Mouse (Mus musculus) ES-Bruce4 (cell line): ENCODE measurements around the gene Gm17655. TPM values are rescaled to one million over a fixed set of nuclear protein-coding genes. Genes with fewer than 3 reads are reported as not detected.
"Not testable (repeated sequence)": the region's sequence is repeated elsewhere in the genome, so short reads cannot be mapped to it uniquely, and the experiment has no call there.

Experiments
- H3K27ac ChIP-seq: 2 replicates; pipeline ENCODE4 v1.5.1; 2012; ENCODE audit warnings: low read length, inconsistent platforms; ENCODE audit not compliant: insufficient read depth
- H3K27me3 ChIP-seq: 2 replicates; pipeline ENCODE4 v1.6.1; 2012; ENCODE audit warnings: mild to moderate bottlenecking, low read length, inconsistent platforms; ENCODE audit not compliant: control insufficient read depth, poor library complexity, insufficient read depth, severe bottlenecking
- H3K36me3 ChIP-seq: 2 replicates; pipeline ENCODE4 v1.6.1; 2012; ENCODE audit warnings: inconsistent platforms, mild to moderate bottlenecking, low read length, moderate library complexity; ENCODE audit not compliant: control insufficient read depth, poor library complexity, insufficient read depth, severe bottlenecking
- H3K4me1 ChIP-seq: one replicate; pipeline ENCODE4 v1.8.1; 2011; ENCODE audit warnings: low read length; ENCODE audit not compliant: control insufficient read depth, insufficient read depth
- H3K4me3 ChIP-seq: 2 replicates; pipeline ENCODE4 v1.5.1; 2011; ENCODE audit warnings: low read depth, mild to moderate bottlenecking, low read length
- H3K9ac ChIP-seq: 2 replicates; pipeline ENCODE4 v1.6.1; 2012; ENCODE audit warnings: low read depth, mild to moderate bottlenecking, inconsistent platforms; ENCODE audit not compliant: poor library complexity, severe bottlenecking
- H3K9me3 ChIP-seq: replicated peaks from 2 replicates; pipeline ENCODE4 v1.6.1; 2012; ENCODE audit warnings: mild to moderate bottlenecking, low read length, inconsistent platforms; ENCODE audit not compliant: control insufficient read depth, poor library complexity, insufficient read depth, severe bottlenecking
- CTCF ChIP-seq: IDR thresholded peaks from one replicate; pipeline ENCODE4 v1.8.1; 2011; ENCODE audit warnings: low read depth, low read length
- EP300 ChIP-seq: IDR thresholded peaks from 2 replicates; pipeline ENCODE4 v1.6.1; 2011; ENCODE audit warnings: low read depth, low read length; ENCODE audit not compliant: insufficient read depth
- POLR2A ChIP-seq: IDR thresholded peaks from one replicate; pipeline ENCODE4 v1.8.1; 2011; ENCODE audit warnings: low read length; ENCODE audit not compliant: insufficient read depth
- polyA plus RNA-seq: library from polyadenylated mRNA; stranded (reverse); fragments of >200 nt; gene quantifications from 2 replicates; pipeline ENCODE4 v1.2.4, GENCODE M21; 2011; ENCODE audit warnings: low read depth; ENCODE audit not compliant: missing spikeins, insufficient read depth, insufficient read length

The Gm17655 gene
- 18.2 and 21.5 TPM in 2 replicates for polyA plus RNA-seq

DNA sequence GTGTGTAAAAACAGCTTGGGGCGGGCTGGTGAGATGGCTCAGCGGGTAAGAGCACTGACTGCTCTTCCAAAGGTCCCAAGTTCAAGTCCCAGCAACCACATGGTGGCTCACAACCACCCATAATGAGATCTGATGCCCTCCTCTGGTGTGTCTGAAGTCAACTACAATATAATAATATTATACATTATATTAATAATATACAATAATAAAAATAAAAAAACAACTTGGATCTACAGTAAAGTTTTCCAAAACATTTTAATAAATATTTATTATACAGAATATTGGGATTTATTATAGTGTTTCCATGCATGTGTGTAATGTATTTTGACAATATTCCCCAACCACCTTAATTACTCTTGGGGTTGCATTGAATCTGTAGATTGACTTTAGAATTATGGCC lies at the start of gene Gm17655:
Gm17655 (minus strand) TSS at position 101 of the 400 bp plus-strand sequence.
- H3K27me3 ChIP-seq, H3K9ac ChIP-seq, H3K27ac ChIP-seq, H3K4me1 ChIP-seq, H3K36me3 ChIP-seq, H3K4me3 ChIP-seq: not testable (repeated sequence)
- H3K9me3 ChIP-seq: peaks cover 10% of the 10 kb centered on the region

DNA sequence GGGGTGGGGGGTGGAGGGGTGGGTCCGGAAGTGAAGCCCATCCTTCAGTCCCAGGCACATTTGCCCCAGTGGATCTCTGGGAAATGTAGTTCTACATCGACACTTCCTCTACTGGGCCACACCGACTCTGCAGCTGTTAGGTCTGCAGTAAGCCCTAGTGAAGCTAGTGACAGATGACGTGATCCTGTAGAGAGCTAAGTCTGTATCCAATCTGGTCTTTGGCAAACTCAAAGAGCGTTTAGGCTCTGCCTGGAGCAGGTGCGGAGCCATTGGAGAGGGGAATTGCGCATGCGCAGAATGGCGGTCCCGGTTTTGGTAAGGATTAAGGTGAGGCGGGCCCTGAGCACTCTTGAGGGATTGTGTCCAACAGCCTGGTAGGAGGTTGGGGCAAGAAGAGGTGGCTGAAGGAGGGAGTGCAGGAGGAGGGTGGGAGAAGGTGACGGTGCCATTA lies 37.7 kb upstream of the Gm17655 start, which contains the start of gene Zfp605:
Zfp605 (plus strand) TSS at position 102 of the 451 bp plus-strand sequence.
- Histone ChIP-seq H3K9me3 (no peaks in the 10 kb centered on the region), H3K36me3 (peaks cover 3% of the 10 kb centered on the region), H3K27me3 (no peaks in the 10 kb centered on the region), H3K9ac (peak within 1 kb of the TSS; percentile 50), H3K4me1 (peaks cover 4% of the 10 kb centered on the region), H3K4me3 (peak within 1 kb of the TSS; percentile 99), H3K27ac (peak within 1 kb of the TSS; percentile 95)
- peak; percentile 25 for TF ChIP-seq POLR2A
- no peak for TF ChIP-seq EP300
- TF ChIP-seq CTCF: no peak

DNA sequence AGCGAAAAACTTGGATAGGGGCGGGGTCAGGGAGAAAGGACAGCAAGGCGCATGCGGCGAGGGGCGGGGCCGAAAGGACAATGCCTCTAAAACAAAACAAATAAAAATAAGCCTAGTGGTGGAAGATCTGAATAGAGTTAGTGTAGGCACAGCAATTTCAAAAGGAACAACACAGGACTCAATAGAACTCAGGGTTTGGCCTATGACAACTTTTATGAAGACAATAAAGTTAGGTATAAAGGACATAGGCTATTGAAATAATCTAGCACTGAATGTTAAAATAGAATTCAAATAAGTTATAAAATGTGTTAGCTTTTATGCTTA lies 36.0 kb upstream of the Gm17655 start:
- H3K9ac ChIP-seq: no peak overlapping the region
- H3K4me1 ChIP-seq: peaks cover 4% of the 10 kb centered on the region
- H3K4me3 ChIP-seq: no peak overlapping the region
- peaks cover 13% of the 10 kb centered on the region for H3K36me3 ChIP-seq
- TF ChIP-seq EP300 (no peak), POLR2A (no peak), CTCF (no peak)
- H3K27ac ChIP-seq: no peak overlapping the region
- H3K27me3 ChIP-seq: no peaks in the 10 kb centered on the region
- no peaks in the 10 kb centered on the region for H3K9me3 ChIP-seq

DNA sequence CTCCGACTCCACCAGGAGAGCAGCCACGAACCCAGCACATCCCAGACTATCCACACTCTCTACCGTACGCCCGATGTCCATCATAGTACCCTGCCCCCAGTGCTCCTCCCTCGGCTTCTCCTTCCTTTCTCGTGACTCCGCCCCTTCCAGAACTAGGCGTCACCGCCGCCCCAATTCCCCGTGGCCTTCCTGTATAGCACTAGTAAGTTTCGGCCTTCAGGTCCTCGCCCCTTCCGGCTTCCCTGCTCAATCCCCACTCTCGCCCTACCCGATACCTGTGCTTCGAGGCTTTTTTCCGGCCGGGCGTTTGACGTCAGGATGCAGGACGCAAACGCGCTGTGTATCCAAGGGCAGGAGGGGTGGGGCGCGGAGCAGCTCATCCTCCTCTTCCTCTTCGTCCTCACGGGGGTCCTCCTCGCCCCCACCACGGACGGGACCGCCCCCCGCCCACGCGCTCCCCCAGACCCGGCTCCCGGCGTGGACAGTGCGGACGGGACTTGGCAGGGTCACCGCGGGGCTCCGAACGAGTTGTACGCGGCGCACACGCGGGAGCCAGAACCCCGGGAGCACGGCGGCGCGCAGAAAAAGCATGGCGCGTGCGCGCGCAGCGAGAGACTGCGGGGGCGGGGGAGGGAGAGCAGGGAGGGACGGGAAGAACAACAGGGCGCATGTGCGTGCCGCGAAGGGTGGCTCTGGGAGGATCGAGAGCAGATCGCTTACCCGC lies 35.4 kb upstream of the Gm17655 start, which contains the start of gene Gtpbp6:
Gtpbp6 (minus strand) TSS at position 617 of the 724 bp plus-strand sequence.
- Histone ChIP-seq H3K27me3 (no peaks in the 10 kb centered on the region), H3K9ac (peak within 1 kb of the TSS; percentile 91), H3K9me3 (no peaks in the 10 kb centered on the region), H3K36me3 (peaks cover 14% of the 10 kb centered on the region), H3K4me1 (peaks cover 4% of the 10 kb centered on the region), H3K4me3 (peak within 1 kb of the TSS; percentile 90), H3K27ac (peak within 1 kb of the TSS; percentile 76)
- no peak for TF ChIP-seq CTCF
- no peak for TF ChIP-seq POLR2A

DNA sequence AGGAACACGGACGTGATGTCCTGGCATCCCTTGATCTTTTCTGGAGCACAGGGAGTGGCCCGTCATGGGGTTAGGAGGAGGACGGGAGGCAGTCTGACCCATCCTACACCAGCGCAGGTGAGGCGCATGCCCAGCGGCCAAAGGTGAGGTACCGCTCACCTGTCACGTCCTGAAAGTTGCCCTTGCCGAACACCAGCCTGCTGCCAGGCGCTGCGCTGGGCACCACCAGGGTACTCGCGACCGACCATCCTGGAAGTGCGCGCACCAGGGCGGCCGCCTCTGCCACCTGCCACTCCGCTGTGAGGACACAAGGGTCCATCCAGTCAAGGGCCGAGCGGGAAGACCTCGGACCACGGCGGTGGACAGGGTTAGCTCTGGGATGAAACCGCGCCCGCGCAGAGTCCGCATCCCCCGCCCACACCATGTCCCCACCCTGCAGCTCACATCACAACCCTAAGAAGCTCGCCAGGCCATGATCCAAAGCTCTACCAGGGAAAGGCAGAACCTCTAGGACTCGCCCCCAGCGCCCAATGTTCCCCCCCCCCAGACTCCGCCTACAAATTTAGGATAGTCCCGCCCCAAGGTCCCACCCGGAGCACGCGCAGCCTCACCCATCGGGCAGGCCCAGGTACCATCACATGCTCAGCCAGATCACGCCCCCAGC lies 34.7 kb upstream of the Gm17655 start:
- Histone ChIP-seq H3K9me3 (no peaks in the 10 kb centered on the region), H3K27me3 (no peaks in the 10 kb centered on the region), H3K4me1 (peaks cover 8% of the 10 kb centered on the region), H3K27ac (peak overlapping the region; percentile 76), H3K9ac (peak overlapping the region; percentile 91), H3K4me3 (peak overlapping the region; percentile 90), H3K36me3 (peaks cover 13% of the 10 kb centered on the region)
- TF ChIP-seq CTCF (no peak), EP300 (no peak), POLR2A (no peak)

DNA sequence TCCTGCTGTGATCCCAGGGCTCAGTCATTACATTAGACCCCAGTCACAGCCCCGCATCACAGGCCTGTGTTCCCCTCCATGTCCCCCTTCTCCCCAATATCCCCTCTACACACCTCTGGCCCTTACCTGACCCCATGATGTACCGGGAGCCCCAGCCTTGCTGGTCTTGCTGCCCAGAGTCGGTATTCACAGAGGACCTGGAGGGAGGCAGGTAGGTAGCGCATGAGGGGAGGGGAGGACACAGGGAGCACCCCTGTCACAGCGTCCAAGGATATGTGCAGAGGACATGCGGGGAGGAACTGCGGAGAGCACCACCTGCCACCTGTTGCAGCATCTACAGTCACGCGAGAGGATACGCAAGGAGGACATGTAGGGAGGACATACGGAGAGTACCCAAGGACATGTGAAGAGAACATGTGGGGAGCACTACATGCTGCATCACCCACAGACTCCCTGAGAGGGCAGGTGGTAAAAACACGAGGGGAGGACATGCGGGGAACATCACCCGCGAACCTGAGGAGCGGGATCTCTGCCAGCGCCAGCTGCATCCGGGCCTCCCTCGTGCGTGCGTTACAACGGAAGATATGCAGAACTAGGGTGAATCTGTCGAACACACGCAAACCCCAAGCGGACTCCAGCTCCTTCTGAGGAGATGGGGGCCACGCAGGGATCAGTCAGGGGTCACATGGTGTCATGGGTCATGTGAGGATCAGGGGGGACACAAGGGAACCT lies 34.0 kb upstream of the Gm17655 start:
- TF ChIP-seq POLR2A: no peak
- TF ChIP-seq EP300: no peak
- no peak for TF ChIP-seq CTCF
- Histone ChIP-seq H3K9me3 (no peaks in the 10 kb centered on the region), H3K9ac (peak overlapping the region; percentile 91), H3K27me3 (no peaks in the 10 kb centered on the region), H3K4me3 (peak overlapping the region; percentile 90), H3K4me1 (peaks cover 8% of the 10 kb centered on the region), H3K27ac (no peak overlapping the region), H3K36me3 (peaks cover 13% of the 10 kb centered on the region)
